Mouse (Mus musculus): Measurements from ENCODE around the gene Nr2c2ap. TPM values are rescaled to one million over a fixed set of nuclear protein-coding genes. Genes with fewer than 3 reads are reported as not detected.

Gene Nr2c2ap
- polyA plus RNA-seq, 1 experiment from 2014 or later = 38.0 TPM

GRCm38 (mm10) chr8:70152537-70153257, 21.6 kb downstream of the Nr2c2ap start:
- H3K27ac ChIP-seq = no peak overlapping the region
- peak overlapping the region; percentile 36 for H3K4me3 ChIP-seq
- DNase-seq (ENCODE audit: low spot score) = peak; percentile 80
- H3K4me1 ChIP-seq (replicated peaks) = peaks cover 21% of the 10 kb centered on the region
- no peaks in the 10 kb centered on the region for H3K36me3 ChIP-seq
- WGBS = 15% methylated on average over 22 of the region's 22 CpGs
- H3K9me3 ChIP-seq = no peaks in the 10 kb centered on the region
- peaks cover 41% of the 10 kb centered on the region for H3K27me3 ChIP-seq (ENCODE audit: insufficient read depth, poor library complexity, severe bottlenecking)

- DNase-seq (ENCODE audit: low spot score) = no peak
- H3K4me3 ChIP-seq = no peak overlapping the region
- peaks cover 34% of the 10 kb centered on the region for H3K27me3 ChIP-seq (ENCODE audit: insufficient read depth, poor library complexity, severe bottlenecking)
- peaks cover 34% of the 10 kb centered on the region for H3K4me1 ChIP-seq (replicated peaks)
- H3K27ac ChIP-seq = no peak overlapping the region
- WGBS = 94% methylated on average over 1 of the region's 1 CpGs
- no peaks in the 10 kb centered on the region for H3K36me3 ChIP-seq
- no peaks in the 10 kb centered on the region for H3K9me3 ChIP-seq
Observed at GRCm38 (mm10) chr8:70157240-70157800, 26.2 kb downstream of the Nr2c2ap start.

- Histone ChIP-seq H3K36me3 (no peaks in the 10 kb centered on the region), H3K4me3 (peak overlapping the region; percentile 57), H3K9me3 (no peaks in the 10 kb centered on the region), H3K27me3 (ENCODE audit: insufficient read depth, poor library complexity, severe bottlenecking) (peaks cover 32% of the 10 kb centered on the region), H3K4me1 (replicated peaks) (peaks cover 28% of the 10 kb centered on the region), H3K27ac (peak overlapping the region; percentile 76)
- peak; percentile 88 for DNase-seq (ENCODE audit: low spot score)
- 12% methylated on average over 40 of the region's 40 CpGs for WGBS
Observed at GRCm38 (mm10) chr8:70158069-70158853, 27.1 kb downstream of the Nr2c2ap start.

GRCm38 (mm10) chr8:70159211-70159610, 28.1 kb downstream of the Nr2c2ap start:
- H3K27me3 ChIP-seq (ENCODE audit: insufficient read depth, poor library complexity, severe bottlenecking) = peaks cover 32% of the 10 kb centered on the region
- no peaks in the 10 kb centered on the region for H3K36me3 ChIP-seq
- no peak overlapping the region for H3K4me3 ChIP-seq
- H3K9me3 ChIP-seq = no peaks in the 10 kb centered on the region
- no peak overlapping the region for H3K27ac ChIP-seq
- no peak for DNase-seq (ENCODE audit: low spot score)
- H3K4me1 ChIP-seq (replicated peaks) = peaks cover 28% of the 10 kb centered on the region
- 86% methylated on average over 4 of the region's 4 CpGs for WGBS

- Histone ChIP-seq H3K4me1 (replicated peaks) (peaks cover 28% of the 10 kb centered on the region), H3K36me3 (no peaks in the 10 kb centered on the region), H3K9me3 (no peaks in the 10 kb centered on the region), H3K27ac (no peak overlapping the region), H3K4me3 (no peak overlapping the region), H3K27me3 (ENCODE audit: insufficient read depth, poor library complexity, severe bottlenecking) (peaks cover 40% of the 10 kb centered on the region)
- WGBS = 64% methylated on average over 13 of the region's 13 CpGs
- no peak for DNase-seq (ENCODE audit: low spot score)
Observed at GRCm38 (mm10) chr8:70160015-70160414, 28.9 kb downstream of the Nr2c2ap start.

- Histone ChIP-seq H3K36me3 (no peaks in the 10 kb centered on the region), H3K9me3 (no peaks in the 10 kb centered on the region), H3K4me3 (no peak overlapping the region), H3K4me1 (replicated peaks) (peaks cover 40% of the 10 kb centered on the region), H3K27me3 (ENCODE audit: insufficient read depth, poor library complexity, severe bottlenecking) (peaks cover 48% of the 10 kb centered on the region), H3K27ac (no peak overlapping the region)
- 97% methylated on average over 3 of the region's 3 CpGs for WGBS
- DNase-seq (ENCODE audit: low spot score) = no peak
Observed at GRCm38 (mm10) chr8:70163316-70163715, 32.2 kb downstream of the Nr2c2ap start.

GRCm38 (mm10) chr8:70166504-70167110, 35.5 kb downstream of the Nr2c2ap start:
- peak; percentile 86 for DNase-seq (ENCODE audit: low spot score)
- peaks cover 25% of the 10 kb centered on the region for H3K4me1 ChIP-seq (replicated peaks)
- WGBS = 2% methylated on average over 21 of the region's 21 CpGs
- peaks cover 42% of the 10 kb centered on the region for H3K27me3 ChIP-seq (ENCODE audit: insufficient read depth, poor library complexity, severe bottlenecking)
- H3K36me3 ChIP-seq = no peaks in the 10 kb centered on the region
- H3K27ac ChIP-seq = peak overlapping the region; percentile 29; the same call in 1 of the 2 replicates
- H3K9me3 ChIP-seq = no peaks in the 10 kb centered on the region
- H3K4me3 ChIP-seq = peak overlapping the region; percentile 44

GRCm38 (mm10) chr8:70170116-70170515, 39.0 kb downstream of the Nr2c2ap start:
- no peak overlapping the region for H3K4me3 ChIP-seq
- H3K36me3 ChIP-seq = peaks cover 7% of the 10 kb centered on the region; the same call in 1 of the 2 replicates
- no peak overlapping the region for H3K27ac ChIP-seq
- H3K4me1 ChIP-seq (replicated peaks) = peaks cover 49% of the 10 kb centered on the region
- no peak for DNase-seq (ENCODE audit: low spot score)
- H3K9me3 ChIP-seq = no peaks in the 10 kb centered on the region
- 87% methylated on average over 3 of the region's 3 CpGs for WGBS
- H3K27me3 ChIP-seq (ENCODE audit: insufficient read depth, poor library complexity, severe bottlenecking) = peaks cover 27% of the 10 kb centered on the region

GRCm38 (mm10) chr8:70170748-70171147, 39.6 kb downstream of the Nr2c2ap start:
- 79% methylated on average over 3 of the region's 3 CpGs for whole genome bisulfite sequencing
- H3K27me3 ChIP-seq (ENCODE audit: insufficient read depth, poor library complexity, severe bottlenecking) = peaks cover 20% of the 10 kb centered on the region
- H3K4me1 ChIP-seq (replicated peaks) = peaks cover 45% of the 10 kb centered on the region
- no peak for DNase-seq (ENCODE audit: low spot score)
- H3K36me3 ChIP-seq = peaks cover 10% of the 10 kb centered on the region; the same call in 1 of the 2 replicates
- no peak overlapping the region for H3K4me3 ChIP-seq
- H3K9me3 ChIP-seq = no peaks in the 10 kb centered on the region
- no peak overlapping the region for H3K27ac ChIP-seq

GRCm38 (mm10) chr8:70171240-70171639, 40.1 kb downstream of the Nr2c2ap start:
- no peak for DNase-seq (ENCODE audit: low spot score)
- WGBS = 89% methylated on average over 7 of the region's 7 CpGs
- peaks cover 40% of the 10 kb centered on the region for H3K4me1 ChIP-seq (replicated peaks)

GRCm38 (mm10) chr8:70172043-70172681, 41.0 kb downstream of the Nr2c2ap start, which contains the start of gene Tmem161a:
Gene Tmem161a, plus strand, starts transcription at chr8:70172356.
- Histone ChIP-seq H3K27ac (peak within 1 kb of the TSS; percentile 89), H3K4me1 (replicated peaks) (peaks cover 31% of the 10 kb centered on the region), H3K27me3 (ENCODE audit: insufficient read depth, poor library complexity, severe bottlenecking) (peaks cover 10% of the 10 kb centered on the region), H3K4me3 (peak within 1 kb of the TSS; percentile 82), H3K9me3 (no peaks in the 10 kb centered on the region), H3K36me3 (peaks cover 20% of the 10 kb centered on the region)
- peak; percentile 88 for DNase-seq (ENCODE audit: low spot score)
- 3% methylated on average over 27 of the region's 27 CpGs for WGBS

More at GRCm38 (mm10) chr8:70171240-70171639, 40.1 kb downstream of the Nr2c2ap start:
- Histone ChIP-seq H3K9me3 (no peaks in the 10 kb centered on the region), H3K27ac (peak overlapping the region; percentile 89; the same call in 1 of the 2 replicates), H3K36me3 (peaks cover 11% of the 10 kb centered on the region), H3K27me3 (ENCODE audit: insufficient read depth, poor library complexity, severe bottlenecking) (peaks cover 16% of the 10 kb centered on the region), H3K4me3 (no peak overlapping the region)

GRCm38 (mm10) chr8:70173320-70173719, 42.2 kb downstream of the Nr2c2ap start:
- no peak for DNase-seq (ENCODE audit: low spot score)
- H3K4me3 ChIP-seq = peak overlapping the region; percentile 82
- peaks cover 31% of the 10 kb centered on the region for H3K36me3 ChIP-seq
- 95% methylated on average over 5 of the region's 5 CpGs for WGBS
- H3K4me1 ChIP-seq (replicated peaks) = peaks cover 29% of the 10 kb centered on the region
- peaks cover 3% of the 10 kb centered on the region for H3K27me3 ChIP-seq (ENCODE audit: insufficient read depth, poor library complexity, severe bottlenecking)
- H3K27ac ChIP-seq = no peak overlapping the region
- no peaks in the 10 kb centered on the region for H3K9me3 ChIP-seq

All from hindbrain, embryonic 10.5 days (tissue).